Mouse (Mus musculus) hindbrain, embryonic 11.5 days (tissue): ENCODE measurements around the gene Gm2564. TPM values are rescaled to one million over a fixed set of nuclear protein-coding genes. Genes with fewer than 3 reads are reported as not detected.

Source experiments
- polyA plus RNA-seq: library from polyadenylated mRNA; unstranded; fragments of >200 nt; fragmentation: Nextera tagmentation; extraction: Ambion mirVana; gene quantifications from 2 replicates; pipeline ENCODE4 v1.2.1, GENCODE M21; 2014

Gm2564 gene
- polyA plus RNA-seq, 1 experiment from 2014 or later: not detected

Other genes starting within 250 kb of the Gm2564 start
- not detected in 2 replicates for gene Gm21586, start 190.3 kb upstream of the Gm2564 start, polyA plus RNA-seq
- gene Gm2163, start 163.0 kb upstream of the Gm2564 start, polyA plus RNA-seq: not detected in 2 replicates
- not detected in 2 replicates for gene Fam205a2, start 101.5 kb upstream of the Gm2564 start, polyA plus RNA-seq
- gene Gm10591, start 17.5 kb upstream of the Gm2564 start, polyA plus RNA-seq: not detected in 2 replicates
- gene Ccl27b, start 25.5 kb downstream of the Gm2564 start, polyA plus RNA-seq: not detected in 2 replicates
- gene Il11ra2, start 32.2 kb downstream of the Gm2564 start, polyA plus RNA-seq: not detected in 2 replicates
- 1.1 and 1.7 TPM in 2 replicates for gene 4930578G10Rik, start 105.8 kb downstream of the Gm2564 start, polyA plus RNA-seq
- gene Ccl19, start 126.9 kb downstream of the Gm2564 start, polyA plus RNA-seq: 0.60 TPM in 1 of 2 replicates, not detected in the other
- 2.1 TPM in 2 replicates for gene Ccl21a, start 144.3 kb downstream of the Gm2564 start, polyA plus RNA-seq
- 0.06 TPM in 1 of 2 replicates, not detected in the other for gene Fam205a1, start 224.2 kb downstream of the Gm2564 start, polyA plus RNA-seq
- gene Gm12394, start 227.1 kb downstream of the Gm2564 start, polyA plus RNA-seq: 0.70 and 0.71 TPM in 2 replicates
- 0.93 and 1.1 TPM in 2 replicates for gene Fam205c, start 244.5 kb downstream of the Gm2564 start, polyA plus RNA-seq